Mouse (Mus musculus) forebrain, embryonic 16.5 days (tissue): ENCODE measurements at regions not wholly inside any gene's neighbourhood (a gene's known extent, or its start where the extent isn't known, plus 50 kb on each side); places are given as distances from the start of the nearest gene placed in this dataset.
"Not testable (repeated sequence)": the region's sequence is repeated elsewhere in the genome, so short reads cannot be mapped to it uniquely, and the experiment has no call there.

Source experiments
- ATAC-seq: fragments of 200-750 bp; cut with Nextera tagmentation; 2 replicates; pipeline ENCODE4 v1.8.0; 2017; ENCODE audit warnings: mild to moderate bottlenecking, moderate library complexity
- H3K27ac ChIP-seq: fragments of 300-500 bp; sonication (generic); 2 replicates; pipeline ENCODE4 v1.5.1; 2014; ENCODE audit warnings: low read length, control low read depth
- H3K27me3 ChIP-seq: fragments of 300-500 bp; sonication (generic); replicated peaks from 2 replicates; pipeline ENCODE4 v1.6.1; 2014; ENCODE audit warnings: low read length; ENCODE audit not compliant: control insufficient read depth, insufficient read depth
- H3K36me3 ChIP-seq: fragments of 300-500 bp; sonication (generic); 2 replicates; pipeline ENCODE4 v1.6.1; 2014; ENCODE audit not compliant: control insufficient read depth, insufficient read depth
- H3K4me1 ChIP-seq: fragments of 300-500 bp; sonication (generic); replicated peaks from 2 replicates; pipeline ENCODE4 v1.6.1; 2014; ENCODE audit warnings: low read length; ENCODE audit not compliant: control insufficient read depth, insufficient read depth
- H3K4me2 ChIP-seq: fragments of 300-500 bp; sonication (generic); 2 replicates; pipeline ENCODE4 v1.6.1; 2014; ENCODE audit warnings: mild to moderate bottlenecking, low read length, control low read depth
- H3K4me3 ChIP-seq: fragments of 300-500 bp; sonication (generic); replicated peaks from 2 replicates; pipeline ENCODE4 v1.5.1; 2014; ENCODE audit warnings: mild to moderate bottlenecking, low read length, control low read depth
- H3K9ac ChIP-seq: fragments of 300-500 bp; sonication (generic); replicated peaks from 2 replicates; pipeline ENCODE4 v1.6.1; 2014; ENCODE audit warnings: low read depth, low read length, control low read depth
- H3K9me3 ChIP-seq: fragments of 300-500 bp; sonication (generic); 2 replicates; pipeline ENCODE4 v1.6.1; 2016; ENCODE audit warnings: low read length; ENCODE audit not compliant: control insufficient read depth
- WGBS: fragments of 180-500 bp; shearing (Covaris S2); extraction: QIAGEN DNeasy Blood & Tissue Kit; methylation state at CpG from one replicate; pipeline ENCODE4 v1.1.7; 2014; 5-methylcytosine and 5-hydroxymethylcytosine counted together

- ATAC-seq, result no peak
- Histone ChIP-seq H3K36me3 (no peaks in the 10 kb centered on the region), H3K9me3 (no peaks in the 10 kb centered on the region), H3K4me3 (no peak overlapping the region), H3K27me3 (no peaks in the 10 kb centered on the region), H3K4me2 (no peak overlapping the region), H3K9ac (no peak overlapping the region), H3K4me1 (no peaks in the 10 kb centered on the region), H3K27ac (no peak overlapping the region)
- WGBS, result 41% methylated on average over 1 of the region's 1 CpGs
Measured at GRCm38 (mm10) chr15:90291848-90292247, 67.7 kb downstream of the Alg10b start.

GRCm38 (mm10) chr15:90294353-90294922, 70.3 kb downstream of the Alg10b start:
- Histone ChIP-seq H3K27ac (no peak overlapping the region), H3K4me1 (no peaks in the 10 kb centered on the region), H3K4me2 (no peak overlapping the region), H3K27me3 (no peaks in the 10 kb centered on the region), H3K36me3 (no peaks in the 10 kb centered on the region), H3K4me3 (no peak overlapping the region), H3K9ac (no peak overlapping the region), H3K9me3 (no peaks in the 10 kb centered on the region)
- no peak for ATAC-seq
- 67% methylated on average over 2 of the region's 2 CpGs for WGBS

- WGBS, result 30% methylated on average over 7 of the region's 7 CpGs
Measured at GRCm38 (mm10) chr15:90298566-90298965, 74.5 kb downstream of the Alg10b start.

GRCm38 (mm10) chr15:90303393-90303792, 79.3 kb downstream of the Alg10b start:
- WGBS, result 100% methylated on average over 1 of the region's 1 CpGs
- no peaks in the 10 kb centered on the region for H3K27me3 ChIP-seq
- ATAC-seq, result no peak
- H3K27ac ChIP-seq, result no peak overlapping the region
- no peak overlapping the region for H3K9ac ChIP-seq
- H3K4me3 ChIP-seq, result no peak overlapping the region
- no peaks in the 10 kb centered on the region for H3K4me1 ChIP-seq
- no peak overlapping the region for H3K4me2 ChIP-seq
- no peaks in the 10 kb centered on the region for H3K9me3 ChIP-seq
- no peaks in the 10 kb centered on the region for H3K36me3 ChIP-seq

More at GRCm38 (mm10) chr15:90298566-90298965, 74.5 kb downstream of the Alg10b start:
- no peaks in the 10 kb centered on the region for H3K4me1 ChIP-seq
- no peaks in the 10 kb centered on the region for H3K27me3 ChIP-seq
- no peaks in the 10 kb centered on the region for H3K9me3 ChIP-seq
- H3K27ac ChIP-seq, result no peak overlapping the region
- no peak overlapping the region for H3K4me2 ChIP-seq
- no peaks in the 10 kb centered on the region for H3K36me3 ChIP-seq
- ATAC-seq, result no peak
- H3K9ac ChIP-seq, result no peak overlapping the region
- no peak overlapping the region for H3K4me3 ChIP-seq

GRCm38 (mm10) chr15:90305051-90305450, 80.9 kb downstream of the Alg10b start:
- no peak overlapping the region for H3K4me2 ChIP-seq
- no peak overlapping the region for H3K4me3 ChIP-seq
- 92% methylated on average over 3 of the region's 3 CpGs for WGBS
- H3K36me3 ChIP-seq, result no peaks in the 10 kb centered on the region
- no peak overlapping the region for H3K9ac ChIP-seq
- ATAC-seq, result no peak
- no peaks in the 10 kb centered on the region for H3K27me3 ChIP-seq
- no peaks in the 10 kb centered on the region for H3K9me3 ChIP-seq
- H3K27ac ChIP-seq, result no peak overlapping the region
- H3K4me1 ChIP-seq, result 0 out of 2 replicates have a peak, but pooled peaks cover 2% of the 10 kb centered on the region

- whole genome bisulfite sequencing, result 91% methylated on average over 3 of the region's 3 CpGs
- Histone ChIP-seq H3K27me3 (no peaks in the 10 kb centered on the region), H3K4me3 (no peak overlapping the region), H3K9me3 (no peaks in the 10 kb centered on the region), H3K36me3 (no peaks in the 10 kb centered on the region), H3K4me1 (0 out of 2 replicates have a peak, but pooled peaks cover 2% of the 10 kb centered on the region), H3K4me2 (no peak overlapping the region), H3K27ac (no peak overlapping the region), H3K9ac (no peak overlapping the region)
- ATAC-seq, result no peak
Measured at GRCm38 (mm10) chr15:90306866-90307265, 82.8 kb downstream of the Alg10b start.

- not testable (repeated sequence) for H3K4me3 ChIP-seq
Measured at GRCm38 (mm10) chr15:90308433-90308832, 84.3 kb downstream of the Alg10b start.

GRCm38 (mm10) chr15:90308869-90309268, 84.8 kb downstream of the Alg10b start:
- no peaks in the 10 kb centered on the region for H3K9me3 ChIP-seq
- ATAC-seq, result no peak
- 6% methylated on average over 1 of the region's 1 CpGs for WGBS
- no peaks in the 10 kb centered on the region for H3K27me3 ChIP-seq
- no peak overlapping the region for H3K4me3 ChIP-seq
- 0 out of 2 replicates have a peak, but pooled peaks cover 2% of the 10 kb centered on the region for H3K4me1 ChIP-seq
- H3K9ac ChIP-seq, result no peak overlapping the region
- H3K27ac ChIP-seq, result no peak overlapping the region
- no peaks in the 10 kb centered on the region for H3K36me3 ChIP-seq
- no peak overlapping the region for H3K4me2 ChIP-seq

More at GRCm38 (mm10) chr15:90308433-90308832, 84.3 kb downstream of the Alg10b start:
- H3K36me3 ChIP-seq, H3K4me2 ChIP-seq, ATAC-seq, H3K9ac ChIP-seq, H3K9me3 ChIP-seq, H3K27me3 ChIP-seq, H3K27ac ChIP-seq, H3K4me1 ChIP-seq: not testable (repeated sequence)
- 7% methylated on average over 5 of the region's 5 CpGs for WGBS

GRCm38 (mm10) chr15:90309664-90310063, 85.6 kb downstream of the Alg10b start:
- peak; percentile 49 for ATAC-seq
- Histone ChIP-seq H3K4me1 (0 out of 2 replicates have a peak, but pooled peaks cover 2% of the 10 kb centered on the region), H3K4me2 (no peak overlapping the region), H3K36me3 (no peaks in the 10 kb centered on the region), H3K9ac (no peak overlapping the region), H3K27ac (no peak overlapping the region), H3K9me3 (no peaks in the 10 kb centered on the region), H3K4me3 (no peak overlapping the region), H3K27me3 (no peaks in the 10 kb centered on the region)

- Histone ChIP-seq H3K4me3 (no peak overlapping the region), H3K4me1 (no peaks in the 10 kb centered on the region), H3K36me3 (no peaks in the 10 kb centered on the region), H3K9ac (no peak overlapping the region), H3K27ac (no peak overlapping the region), H3K4me2 (no peak overlapping the region), H3K27me3 (no peaks in the 10 kb centered on the region), H3K9me3 (no peaks in the 10 kb centered on the region)
- no peak for ATAC-seq
- 53% methylated on average over 3 of the region's 3 CpGs for WGBS
Measured at GRCm38 (mm10) chr15:90321774-90322173, 97.7 kb downstream of the Alg10b start.
